Mouse (Mus musculus) kidney, postnatal 0 days (tissue): Measurements from ENCODE around the gene Wscd2. TPM values are rescaled to one million over a fixed set of nuclear protein-coding genes. Genes with fewer than 3 reads are reported as not detected.
"Not testable (repeated sequence)": the region's sequence is repeated elsewhere in the genome, so short reads cannot be mapped to it uniquely, and the experiment has no call there.

Experiments used
- ATAC-seq: fragments of 200-750 bp; cut with Nextera tagmentation; replicated peaks from 2 replicates; pipeline ENCODE4 v1.8.0; 2017; ENCODE audit warnings: low read depth, moderate number of reproducible peaks, moderate TSS enrichment, moderate library complexity; ENCODE audit not compliant: low FRiP score
- DNase-seq: peaks from one replicate; pipeline ENCODE4 v3.0.0-alpha.2; 2016; ENCODE audit warnings: low spot score
- H3K27ac ChIP-seq: fragments of 300-500 bp; sonication (generic); 2 replicates; pipeline ENCODE4 v1.5.1; 2014; ENCODE audit warnings: mild to moderate bottlenecking
- H3K27me3 ChIP-seq: fragments of 300-500 bp; sonication (generic); 2 replicates; pipeline ENCODE4 v1.6.1; 2014; ENCODE audit warnings: low read length, mixed read lengths; ENCODE audit not compliant: insufficient read depth
- H3K36me3 ChIP-seq: fragments of 300-500 bp; sonication (generic); 2 replicates; pipeline ENCODE4 v1.6.1; 2014; ENCODE audit warnings: low read length, mixed read lengths; ENCODE audit not compliant: insufficient read depth
- H3K4me1 ChIP-seq: fragments of 300-500 bp; sonication (generic); replicated peaks from 2 replicates; pipeline ENCODE4 v1.6.1; 2014; ENCODE audit warnings: antibody characterized with exemption, low read length, mixed read lengths; ENCODE audit not compliant: insufficient read depth
- H3K4me2 ChIP-seq: fragments of 300-500 bp; sonication (generic); 2 replicates; pipeline ENCODE4 v1.6.1; 2014; ENCODE audit warnings: mild to moderate bottlenecking, low read length, moderate library complexity, mixed read lengths
- H3K4me3 ChIP-seq: fragments of 300-500 bp; sonication (generic); replicated peaks from 2 replicates; pipeline ENCODE4 v1.5.1; 2014; ENCODE audit warnings: low read depth, low read length
- H3K9ac ChIP-seq: fragments of 300-500 bp; sonication (generic); 2 replicates; pipeline ENCODE4 v1.6.1; 2014; ENCODE audit warnings: low read depth, low read length
- H3K9me3 ChIP-seq: fragments of 300-500 bp; sonication (generic); replicated peaks from 2 replicates; pipeline ENCODE4 v1.6.1; 2016; ENCODE audit warnings: low read length, inconsistent platforms, mixed read lengths
- CTCF ChIP-seq: IDR thresholded peaks from 2 replicates; pipeline ENCODE4 v1.5.1; 2016; ENCODE audit warnings: antibody characterized with exemption, low read depth, mild to moderate bottlenecking, moderate library complexity
- WGBS: fragments of 180-500 bp; shearing (Covaris S2); extraction: QIAGEN DNeasy Blood & Tissue Kit; methylation state at CpG from one replicate; pipeline ENCODE4 v1.1.7; 2014; 5-methylcytosine and 5-hydroxymethylcytosine counted together
- polyA plus RNA-seq: library from polyadenylated mRNA; unstranded; fragments of >200 nt; fragmentation: Nextera tagmentation; extraction: Ambion mirVana; gene quantifications from 2 replicates; pipeline ENCODE4 v1.2.1, GENCODE M21; 2015

The Wscd2 gene
- polyA plus RNA-seq, 1 experiment from 2014 or later, result 1.7 TPM

- no peak overlapping the region for H3K9ac ChIP-seq
- H3K4me2 ChIP-seq, result no peak overlapping the region
- H3K36me3 ChIP-seq, result no peaks in the 10 kb centered on the region
- 55% methylated on average over 4 of the region's 4 CpGs for WGBS
- H3K27me3 ChIP-seq, result no peaks in the 10 kb centered on the region
- no peak overlapping the region for H3K4me3 ChIP-seq
- H3K9me3 ChIP-seq, result no peaks in the 10 kb centered on the region
- H3K27ac ChIP-seq, result no peak overlapping the region
- no peak for TF ChIP-seq CTCF
- ATAC-seq, result no peak
- DNase-seq, result no peak
- no peaks in the 10 kb centered on the region for H3K4me1 ChIP-seq
Measured at GRCm38 (mm10) chr5:113579128-113579527, 89.0 kb downstream of the Wscd2 start.

- Histone ChIP-seq H3K9ac (no peak overlapping the region), H3K9me3 (no peaks in the 10 kb centered on the region), H3K27me3 (no peaks in the 10 kb centered on the region), H3K4me1 (no peaks in the 10 kb centered on the region), H3K36me3 (no peaks in the 10 kb centered on the region), H3K4me2 (no peak overlapping the region), H3K4me3 (no peak overlapping the region), H3K27ac (no peak overlapping the region)
- ATAC-seq (no peak; the same call in 1 of the 2 replicates), DNase-seq (peak; percentile 50)
- 52% methylated on average over 8 of the region's 8 CpGs for WGBS
- peak; percentile 67 for TF ChIP-seq CTCF
Measured at GRCm38 (mm10) chr5:113580248-113580647, 90.1 kb downstream of the Wscd2 start.

GRCm38 (mm10) chr5:113580801-113581200 lies 90.7 kb downstream of the Wscd2 start:
- no peak overlapping the region for H3K4me2 ChIP-seq
- DNase-seq (no peak), ATAC-seq (0 out of 2 replicates have a peak, but pooled peaks have one; percentile 10)
- H3K36me3 ChIP-seq, result no peaks in the 10 kb centered on the region
- H3K4me3 ChIP-seq, result no peak overlapping the region
- no peak for TF ChIP-seq CTCF
- WGBS, result 40% methylated on average over 9 of the region's 9 CpGs
- H3K4me1 ChIP-seq, result no peaks in the 10 kb centered on the region
- no peak overlapping the region for H3K27ac ChIP-seq
- H3K9ac ChIP-seq, result no peak overlapping the region
- no peaks in the 10 kb centered on the region for H3K9me3 ChIP-seq
- H3K27me3 ChIP-seq, result no peaks in the 10 kb centered on the region

GRCm38 (mm10) chr5:113583424-113584162 lies 93.5 kb downstream of the Wscd2 start:
- TF ChIP-seq CTCF, result no peak
- Histone ChIP-seq H3K27ac (no peak overlapping the region), H3K4me1 (no peaks in the 10 kb centered on the region), H3K9ac (no peak overlapping the region), H3K4me3 (no peak overlapping the region), H3K4me2 (no peak overlapping the region), H3K27me3 (no peaks in the 10 kb centered on the region), H3K36me3 (no peaks in the 10 kb centered on the region), H3K9me3 (no peaks in the 10 kb centered on the region)
- 61% methylated on average over 5 of the region's 5 CpGs for WGBS
- no peak for ATAC-seq
- peak; percentile 28 for DNase-seq

- Histone ChIP-seq H3K4me3 (no peak overlapping the region), H3K4me2 (no peak overlapping the region), H3K27ac (no peak overlapping the region), H3K9me3 (no peaks in the 10 kb centered on the region), H3K4me1 (no peaks in the 10 kb centered on the region), H3K9ac (no peak overlapping the region), H3K27me3 (no peaks in the 10 kb centered on the region), H3K36me3 (no peaks in the 10 kb centered on the region)
- WGBS, result 17% methylated on average over 6 of the region's 6 CpGs
- DNase-seq (no peak), ATAC-seq (no peak)
- no peak for TF ChIP-seq CTCF
Measured at GRCm38 (mm10) chr5:113584439-113584838, 94.3 kb downstream of the Wscd2 start.

- DNase-seq, H3K27me3 ChIP-seq, H3K4me2 ChIP-seq, H3K9ac ChIP-seq, H3K9me3 ChIP-seq, H3K4me1 ChIP-seq, H3K4me3 ChIP-seq, H3K36me3 ChIP-seq: not testable (repeated sequence)
- WGBS, result 48% methylated on average over 17 of the region's 17 CpGs
- H3K27ac ChIP-seq, result peak overlapping the region; percentile 26; the same call in 1 of the 2 replicates
- ATAC-seq, result 0 out of 2 replicates have a peak, but pooled peaks have one; percentile 40
Measured at GRCm38 (mm10) chr5:113585619-113586457, 95.7 kb downstream of the Wscd2 start.
